Mouse (Mus musculus) frontal cortex, postnatal 25 days (tissue): ENCODE data around the gene Mei1.

ENCODE experiments used
- DNase-seq, 2 experiments: peaks; one replicate each; pipeline ENCODE4 v3.0.0; 2022; ENCODE audit warnings: low spot score in 2 of 2

Gene Mei1

GRCm38 (mm10) chr15:82151176-82151575 is 81.4 kb downstream of the Mei1 start:
- DNase-seq, result no peak

GRCm38 (mm10) chr15:82152022-82152421 is 82.2 kb downstream of the Mei1 start:
- no peak for DNase-seq

GRCm38 (mm10) chr15:82152435-82152834 is 82.6 kb downstream of the Mei1 start:
- DNase-seq, result no peak

- no peak for DNase-seq
These were observed 86.5 kb downstream of the Mei1 start for GRCm38 (mm10) chr15:82156298-82156697.

- no peak for DNase-seq
These were observed 87.1 kb downstream of the Mei1 start for GRCm38 (mm10) chr15:82156902-82157301.

GRCm38 (mm10) chr15:82158243-82159035 is 88.6 kb downstream of the Mei1 start:
- DNase-seq, result no peak

- no peak for DNase-seq
These were observed 89.7 kb downstream of the Mei1 start for GRCm38 (mm10) chr15:82159471-82159870.

- no peak for DNase-seq
These were observed 91.2 kb downstream of the Mei1 start for GRCm38 (mm10) chr15:82160731-82161640.

- no peak for DNase-seq
These were observed 92.3 kb downstream of the Mei1 start for GRCm38 (mm10) chr15:82161965-82162600.

- DNase-seq, result no peak
These were observed 93.7 kb downstream of the Mei1 start for GRCm38 (mm10) chr15:82163356-82164060.

- DNase-seq, result no peak
These were observed 94.2 kb downstream of the Mei1 start for GRCm38 (mm10) chr15:82164061-82164399.

- no peak for DNase-seq
These were observed 94.7 kb downstream of the Mei1 start for GRCm38 (mm10) chr15:82164496-82164895.

- DNase-seq, result peak; percentile 78 to 83
These were observed 95.8 kb downstream of the Mei1 start for GRCm38 (mm10) chr15:82165332-82166239.

GRCm38 (mm10) chr15:82166240-82167100 is 96.7 kb downstream of the Mei1 start:
- DNase-seq, result no peak

- no peak for DNase-seq
These were observed 97.7 kb downstream of the Mei1 start for GRCm38 (mm10) chr15:82167201-82168168.

GRCm38 (mm10) chr15:82169671-82170070 is 99.9 kb downstream of the Mei1 start:
- DNase-seq, result no peak

- DNase-seq, result no peak
These were observed 100.9 kb downstream of the Mei1 start for GRCm38 (mm10) chr15:82170437-82171377.
